Mouse (Mus musculus): ENCODE data around the gene Pla2g12b. TPM values are rescaled to one million over a fixed set of nuclear protein-coding genes. Genes with fewer than 3 reads are reported as not detected.
A peak's percentile ranks its signal among the peaks of the same experiment; 100 is the strongest.

Gene Pla2g12b
- 105 and 108 TPM in 2 replicates for polyA plus RNA-seq (2015; fragmentation: Nextera tagmentation; extraction: Ambion mirVana)

GRCm38 (mm10) chr10:59402899-59403792 lies at the start of gene Pla2g12b:
TSS of gene Pla2g12b (plus strand) at chr10:59403660.
- Histone ChIP-seq H3K4me3 (ENCODE audit: low read depth, low read length) (peak within 1 kb of the TSS; percentile 43), H3K4me2 (replicated peaks; ENCODE audit: low read depth) (peak within 1 kb of the TSS; percentile 64), H3K27me3 (replicated peaks; ENCODE audit: control insufficient read depth, insufficient read depth, low read length) (no peaks in the 10 kb centered on the region), H3K27ac (ENCODE audit: low read depth, low read length) (peak within 1 kb of the TSS; percentile 90), H3K9me3 (ENCODE audit: control insufficient read depth) (no peaks in the 10 kb centered on the region), H3K36me3 (ENCODE audit: control insufficient read depth, insufficient read depth) (no peaks in the 10 kb centered on the region), H3K4me1 (replicated peaks; ENCODE audit: control insufficient read depth, insufficient read depth, low read length) (no peaks in the 10 kb centered on the region), H3K9ac (ENCODE audit: low read depth, low read length) (peak within 1 kb of the TSS; percentile 64)
- no peak for TF ChIP-seq CTCF (IDR thresholded peaks at IDR 0.05; ENCODE audit: low read depth)
- ATAC-seq: peak; percentile 93
- 29% methylated on average over 21 of the region's 21 CpGs for WGBS

- Histone ChIP-seq H3K36me3 (ENCODE audit: control insufficient read depth, insufficient read depth) (peaks cover 33% of the 10 kb centered on the region), H3K4me3 (ENCODE audit: low read depth, low read length) (no peak overlapping the region), H3K9ac (ENCODE audit: low read depth, low read length) (no peak overlapping the region), H3K9me3 (ENCODE audit: control insufficient read depth) (no peaks in the 10 kb centered on the region), H3K4me1 (replicated peaks; ENCODE audit: control insufficient read depth, insufficient read depth, low read length) (no peaks in the 10 kb centered on the region), H3K4me2 (replicated peaks; ENCODE audit: low read depth) (no peak overlapping the region), H3K27ac (ENCODE audit: low read depth, low read length) (no peak overlapping the region), H3K27me3 (replicated peaks; ENCODE audit: control insufficient read depth, insufficient read depth, low read length) (no peaks in the 10 kb centered on the region)
- no peak for ATAC-seq
- TF ChIP-seq CTCF (IDR thresholded peaks at IDR 0.05; ENCODE audit: low read depth): no peak
- 96% methylated on average over 12 of the region's 12 CpGs for WGBS
Observed at GRCm38 (mm10) chr10:59354120-59354519, 49.3 kb upstream of the Pla2g12b start.

- H3K4me2 ChIP-seq (replicated peaks; ENCODE audit: low read depth): no peak overlapping the region
- no peak for TF ChIP-seq CTCF (IDR thresholded peaks at IDR 0.05; ENCODE audit: low read depth)
- H3K9me3 ChIP-seq (ENCODE audit: control insufficient read depth): no peaks in the 10 kb centered on the region
- no peaks in the 10 kb centered on the region for H3K4me1 ChIP-seq (replicated peaks; ENCODE audit: control insufficient read depth, insufficient read depth, low read length)
- H3K27me3 ChIP-seq (replicated peaks; ENCODE audit: control insufficient read depth, insufficient read depth, low read length): no peaks in the 10 kb centered on the region
- H3K36me3 ChIP-seq (ENCODE audit: control insufficient read depth, insufficient read depth): peaks cover 33% of the 10 kb centered on the region
- no peak for ATAC-seq
- no peak overlapping the region for H3K27ac ChIP-seq (ENCODE audit: low read depth, low read length)
- H3K4me3 ChIP-seq (ENCODE audit: low read depth, low read length): no peak overlapping the region
- 85% methylated on average over 8 of the region's 8 CpGs for WGBS
- H3K9ac ChIP-seq (ENCODE audit: low read depth, low read length): no peak overlapping the region
Observed at GRCm38 (mm10) chr10:59355020-59355419, 48.4 kb upstream of the Pla2g12b start.

- no peak overlapping the region for H3K4me2 ChIP-seq (replicated peaks; ENCODE audit: low read depth)
- no peak overlapping the region for H3K9ac ChIP-seq (ENCODE audit: low read depth, low read length)
- no peaks in the 10 kb centered on the region for H3K9me3 ChIP-seq (ENCODE audit: control insufficient read depth)
- no peaks in the 10 kb centered on the region for H3K27me3 ChIP-seq (replicated peaks; ENCODE audit: control insufficient read depth, insufficient read depth, low read length)
- WGBS: 81% methylated on average over 4 of the region's 4 CpGs
- ATAC-seq: no peak
- H3K36me3 ChIP-seq (ENCODE audit: control insufficient read depth, insufficient read depth): peaks cover 37% of the 10 kb centered on the region
- peak; percentile 62 for TF ChIP-seq CTCF (IDR thresholded peaks at IDR 0.05; ENCODE audit: low read depth)
- H3K4me1 ChIP-seq (replicated peaks; ENCODE audit: control insufficient read depth, insufficient read depth, low read length): no peaks in the 10 kb centered on the region
- H3K4me3 ChIP-seq (ENCODE audit: low read depth, low read length): no peak overlapping the region
- no peak overlapping the region for H3K27ac ChIP-seq (ENCODE audit: low read depth, low read length)
Observed at GRCm38 (mm10) chr10:59358744-59359143, 44.7 kb upstream of the Pla2g12b start.

- Histone ChIP-seq H3K4me1 (replicated peaks; ENCODE audit: control insufficient read depth, insufficient read depth, low read length) (no peaks in the 10 kb centered on the region), H3K4me3 (ENCODE audit: low read depth, low read length) (no peak overlapping the region), H3K4me2 (replicated peaks; ENCODE audit: low read depth) (no peak overlapping the region), H3K9me3 (ENCODE audit: control insufficient read depth) (no peaks in the 10 kb centered on the region), H3K27me3 (replicated peaks; ENCODE audit: control insufficient read depth, insufficient read depth, low read length) (no peaks in the 10 kb centered on the region), H3K27ac (ENCODE audit: low read depth, low read length) (no peak overlapping the region), H3K36me3 (ENCODE audit: control insufficient read depth, insufficient read depth) (peaks cover 55% of the 10 kb centered on the region), H3K9ac (ENCODE audit: low read depth, low read length) (no peak overlapping the region)
- no peak for TF ChIP-seq CTCF (IDR thresholded peaks at IDR 0.05; ENCODE audit: low read depth)
- ATAC-seq: no peak
- WGBS: 87% methylated on average over 2 of the region's 2 CpGs
Observed at GRCm38 (mm10) chr10:59363208-59363607, 40.3 kb upstream of the Pla2g12b start.

GRCm38 (mm10) chr10:59364551-59364950 lies 38.9 kb upstream of the Pla2g12b start:
- Histone ChIP-seq H3K4me1 (replicated peaks; ENCODE audit: control insufficient read depth, insufficient read depth, low read length) (no peaks in the 10 kb centered on the region), H3K36me3 (ENCODE audit: control insufficient read depth, insufficient read depth) (peaks cover 65% of the 10 kb centered on the region), H3K9me3 (ENCODE audit: control insufficient read depth) (no peaks in the 10 kb centered on the region), H3K27me3 (replicated peaks; ENCODE audit: control insufficient read depth, insufficient read depth, low read length) (no peaks in the 10 kb centered on the region), H3K4me3 (ENCODE audit: low read depth, low read length) (no peak overlapping the region), H3K4me2 (replicated peaks; ENCODE audit: low read depth) (no peak overlapping the region), H3K27ac (ENCODE audit: low read depth, low read length) (no peak overlapping the region), H3K9ac (ENCODE audit: low read depth, low read length) (no peak overlapping the region)
- 67% methylated on average over 3 of the region's 3 CpGs for WGBS
- TF ChIP-seq CTCF (IDR thresholded peaks at IDR 0.05; ENCODE audit: low read depth): no peak
- no peak for ATAC-seq
